8 mouse cellular contexts compared by ENCODE assay signal in genomic region chr15:100041267-100042047, GRCm38 (mm10). TPM values are rescaled to one million over a fixed set of nuclear protein-coding genes. Genes with fewer than 3 reads are reported as not detected.
DNase-seq lines count a peak whose midpoint lies in the region; ATAC-seq and TF ChIP-seq lines count a peak whose summit lies in the region.

No protein-coding gene starts in this region.

- ATAC-seq in kidney, embryonic 16.5 days (ENCODE audit: low FRiP score, low TSS enrichment), result no peak
- no peak for ATAC-seq in heart, postnatal 0 days (ENCODE audit: insufficient read depth, low read depth)
- no peak for ATAC-seq in stomach, embryonic 14.5 days (ENCODE audit: insufficient number of reproducible peaks, insufficient read depth, low FRiP score, low read depth)

- H3K4me1 ChIP-seq in kidney, embryonic 16.5 days (ENCODE audit: insufficient read depth, low read length), result peaks cover 36% of the 10 kb centered on the region
- peaks cover 8% of the 10 kb centered on the region for H3K4me1 ChIP-seq in bone marrow, adult 2 months (ENCODE audit: control insufficient read depth, insufficient read depth, low read length)
- peaks cover 26% of the 10 kb centered on the region for H3K4me1 ChIP-seq in heart, postnatal 0 days (ENCODE audit: control insufficient read depth, insufficient read depth)
- H3K4me1 ChIP-seq in stomach, embryonic 14.5 days (ENCODE audit: control insufficient read depth, insufficient read depth, low read length), result peaks cover 19% of the 10 kb centered on the region

- H3K4me2 ChIP-seq in kidney, embryonic 16.5 days (replicated peaks; ENCODE audit: low read depth, low read length), result peak overlapping the region; percentile 55; the same call in 1 of the 2 replicates
- H3K4me2 ChIP-seq in heart, postnatal 0 days (ENCODE audit: low read depth, low read length), result peak overlapping the region; percentile 69
- peak overlapping the region; percentile 80 for H3K4me2 ChIP-seq in stomach, embryonic 14.5 days (replicated peaks; ENCODE audit: low read depth, low read length)

- no peak overlapping the region for H3K9ac ChIP-seq in kidney, embryonic 16.5 days (replicated peaks; ENCODE audit: low read length)
- peak overlapping the region; percentile 23; the same call in 1 of the 2 replicates for H3K9ac ChIP-seq in heart, postnatal 0 days (replicated peaks; ENCODE audit: low read depth, low read length)
- H3K9ac ChIP-seq in stomach, embryonic 14.5 days (replicated peaks; ENCODE audit: low read depth, low read length), result 0 out of 2 replicates have a peak overlapping the region, but pooled peaks have one; percentile 10

- TF ChIP-seq CTCF in bone marrow, adult 2 months (IDR thresholded peaks at IDR 0.05; ENCODE audit: control insufficient read depth, insufficient read depth, low read length), result no peak
- TF ChIP-seq CTCF in heart, postnatal 0 days (IDR thresholded peaks at IDR 0.05; ENCODE audit: low read depth), result no peak

- H3K27me3 ChIP-seq in kidney, embryonic 16.5 days (ENCODE audit: insufficient read depth, low read length), result no peaks in the 10 kb centered on the region
- H3K27me3 ChIP-seq in heart, postnatal 0 days (ENCODE audit: control insufficient read depth, insufficient read depth, low read length), result no peaks in the 10 kb centered on the region
- H3K27me3 ChIP-seq in stomach, embryonic 14.5 days (ENCODE audit: control insufficient read depth, insufficient read depth, low read length), result no peaks in the 10 kb centered on the region

- no peak overlapping the region for H3K27ac ChIP-seq in kidney, embryonic 16.5 days (ENCODE audit: low read length)
- peak overlapping the region; percentile 62; the same call in 1 of the 2 replicates for H3K27ac ChIP-seq in bone marrow, adult 2 months (ENCODE audit: control insufficient read depth, insufficient read depth, low read depth, low read length, poor library complexity)
- H3K27ac ChIP-seq in heart, postnatal 0 days (ENCODE audit: low read depth), result peak overlapping the region; percentile 30; the same call in 1 of the 2 replicates
- H3K27ac ChIP-seq in stomach, embryonic 14.5 days (ENCODE audit: low read length), result no peak overlapping the region

- no peak overlapping the region for H3K4me3 ChIP-seq in kidney, embryonic 16.5 days (ENCODE audit: low read length)
- no peak overlapping the region for H3K4me3 ChIP-seq in bone marrow, adult 2 months (replicated peaks; ENCODE audit: control insufficient read depth, low read depth, low read length)
- H3K4me3 ChIP-seq in heart, postnatal 0 days (ENCODE audit: low read depth, low read length), result no peak overlapping the region; the same call in 1 of the 2 replicates
- H3K4me3 ChIP-seq in stomach, embryonic 14.5 days (ENCODE audit: low read depth, low read length), result 0 out of 2 replicates have a peak overlapping the region, but pooled peaks have one; percentile 1

- H3K36me3 ChIP-seq in kidney, embryonic 16.5 days (ENCODE audit: insufficient read depth, low read length), result no peaks in the 10 kb centered on the region
- H3K36me3 ChIP-seq in heart, postnatal 0 days (replicated peaks; ENCODE audit: control insufficient read depth, insufficient read depth, low read length), result no peaks in the 10 kb centered on the region
- no peaks in the 10 kb centered on the region for H3K36me3 ChIP-seq in stomach, embryonic 14.5 days (ENCODE audit: control insufficient read depth, insufficient read depth, low read length)

- no peak for DNase-seq in kidney, postnatal 25 days
- no peak for DNase-seq in heart, postnatal 0 days (ENCODE audit: low spot score)
- peak; percentile 37 for DNase-seq in lung, postnatal 36 days
- no peak for DNase-seq in adrenal gland, postnatal 36 days
- no peak for DNase-seq in ovary, adult 18-20 months (ENCODE audit: low spot score)

- WGBS in kidney, embryonic 16.5 days, result 48% methylated on average over 10 of the region's 10 CpGs
- WGBS in bone marrow, adult 2 months, result 20% methylated on average over 10 of the region's 10 CpGs
- 24% methylated on average over 10 of the region's 10 CpGs for WGBS in heart, postnatal 0 days
- WGBS in stomach, embryonic 14.5 days, result 34% methylated on average over 10 of the region's 10 CpGs

- no peaks in the 10 kb centered on the region for H3K9me3 ChIP-seq in kidney, embryonic 16.5 days (ENCODE audit: low read length)
- H3K9me3 ChIP-seq in heart, postnatal 0 days (replicated peaks; ENCODE audit: control insufficient read depth, low read length), result no peaks in the 10 kb centered on the region
- no peaks in the 10 kb centered on the region for H3K9me3 ChIP-seq in stomach, embryonic 14.5 days (ENCODE audit: control insufficient read depth, low read depth, low read length)

- no peak for TF ChIP-seq POLR2A in bone marrow, adult 2 months (IDR thresholded peaks at IDR 0.05; ENCODE audit: borderline replicate concordance, control insufficient read depth, low read depth, low read length)

- TF ChIP-seq EP300 in heart, postnatal 0 days (IDR thresholded peaks at IDR 0.05; ENCODE audit: low read depth), result no peak

RNA-seq across cellular contexts. Expression of gene Dip2b, which starts 3.0 kb away (rescaled TPM):
- polyA plus RNA-seq in kidney, embryonic 16.5 days (2015; fragmentation: Nextera tagmentation; extraction: Ambion mirVana), result 8.8 and 11.0 TPM in 2 replicates
- 3.3 and 7.1 TPM in 2 replicates for polyA plus RNA-seq in bone marrow, adult 2 months (2011; ENCODE audit: insufficient read depth, insufficient read length, low replicate concordance, missing spikeins)
- 24.0 and 24.8 TPM in 2 replicates for total RNA-seq in heart, postnatal 0 days (2014; rRNA removed; ENCODE audit: low replicate concordance)
- polyA plus RNA-seq in heart, postnatal 0 days (2015; fragmentation: Nextera tagmentation; extraction: Ambion mirVana), result 8.8 and 9.7 TPM in 2 replicates
- 18.2 and 19.0 TPM in 2 replicates for polyA plus RNA-seq in stomach, embryonic 14.5 days (2014; fragmentation: Nextera tagmentation; extraction: Ambion mirVana)
- total RNA-seq in adrenal gland, postnatal 36 days (2021), result 10 to 100 TPM; 15.7 to 17.6 TPM

Comparison
In these comparisons a context has a peak if more than half of its experiments do, and no peak if none do; other contexts are left out.
1. H3K27ac ChIP-seq: peak in bone marrow, adult 2 months (single experiment) and heart, postnatal 0 days (single experiment); none in kidney, embryonic 16.5 days (single experiment) and stomach, embryonic 14.5 days (single experiment).
2. Peak in every context shown above with its lines, with median percentiles within 50 percentile points of each other: H3K4me2 ChIP-seq.